Mouse (Mus musculus): Measurements from ENCODE around the gene Prdm11.

Gene Prdm11

DNA sequence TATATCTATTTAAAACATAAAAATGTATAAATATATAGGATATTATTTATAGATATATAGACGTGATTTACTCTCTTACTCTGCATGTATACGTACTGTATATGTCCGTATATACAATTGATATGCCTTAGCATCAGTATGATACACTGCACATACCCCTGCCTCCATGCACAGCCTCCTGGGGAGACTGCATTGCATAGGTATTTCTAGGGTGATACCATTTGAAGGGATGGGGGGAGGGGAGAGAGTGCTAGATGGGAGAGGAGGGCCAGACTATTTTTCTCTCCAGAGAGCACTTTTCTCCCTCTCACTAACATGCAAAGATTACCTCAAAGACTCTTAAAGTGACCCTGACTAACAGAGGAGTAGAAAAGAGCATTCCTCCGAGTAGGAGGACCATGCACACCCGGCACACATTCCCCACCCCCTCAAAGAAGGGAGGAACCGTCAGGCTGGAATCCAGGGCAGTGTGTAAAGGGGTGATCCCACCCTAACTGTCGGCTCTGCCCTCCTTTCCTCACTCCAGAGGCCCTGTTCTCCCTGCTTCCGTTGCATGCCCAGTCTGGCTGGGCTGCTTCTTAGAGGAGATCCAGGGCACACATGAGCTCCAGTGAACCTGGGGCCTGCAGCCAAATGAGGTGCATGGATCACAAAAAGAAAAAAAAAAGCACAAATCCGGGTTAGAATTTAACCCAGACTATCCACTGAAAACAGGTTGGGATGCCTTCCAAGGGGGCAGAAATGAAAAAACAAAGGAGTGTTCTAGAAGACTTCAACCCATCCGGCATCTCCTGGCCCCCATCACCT is 78.7 kb downstream of the Prdm11 start:
- no peak for DNase-seq (ENCODE audit: low spot score)

- no peak for DNase-seq (ENCODE audit: low spot score)
Measured at GRCm38 (mm10) chr2:92966257-92966656, 79.7 kb downstream of the Prdm11 start.

DNA sequence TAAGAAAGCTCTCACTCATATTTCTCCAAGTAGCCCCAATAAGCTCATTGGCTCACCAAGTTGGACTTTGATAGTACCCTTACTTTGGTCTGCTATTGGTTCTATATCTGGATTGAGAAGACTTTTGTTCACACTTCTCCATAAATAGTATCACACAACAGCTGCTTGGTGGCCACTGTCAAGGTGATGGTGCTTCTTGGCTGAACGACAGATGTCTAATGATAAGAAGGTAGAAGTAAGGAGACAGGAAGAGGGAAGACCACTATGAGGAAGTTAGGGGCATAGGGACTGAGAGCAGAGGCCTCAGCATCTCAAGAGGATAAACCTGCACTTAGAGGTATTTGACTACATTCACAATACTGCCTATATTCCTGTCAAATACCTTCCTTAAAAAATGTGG is 81.6 kb downstream of the Prdm11 start:
- no peak for DNase-seq (ENCODE audit: low spot score)

DNA sequence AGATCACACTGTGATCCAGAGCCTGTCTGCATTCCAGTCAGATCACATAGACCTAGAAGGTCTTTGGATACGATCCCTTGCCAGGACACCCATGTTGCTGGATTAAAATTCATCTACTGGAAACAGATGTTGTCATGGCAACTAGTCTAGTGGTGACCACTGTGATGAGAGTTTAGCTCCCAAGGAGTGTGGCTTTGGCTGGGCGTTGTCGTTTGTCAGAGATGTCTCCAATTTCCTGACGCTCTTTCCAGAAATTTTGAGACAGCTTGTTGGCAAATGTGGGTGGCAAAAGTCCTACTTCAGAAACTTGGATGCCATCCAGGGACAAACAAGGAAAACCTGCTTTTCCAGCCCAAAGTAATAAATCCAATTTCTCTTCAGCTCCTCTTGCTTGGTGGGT is 87.3 kb downstream of the Prdm11 start:
- DNase-seq (ENCODE audit: low spot score) = no peak

- DNase-seq (ENCODE audit: low spot score) = no peak
Measured at GRCm38 (mm10) chr2:92956943-92957342, 89.0 kb downstream of the Prdm11 start.

DNA sequence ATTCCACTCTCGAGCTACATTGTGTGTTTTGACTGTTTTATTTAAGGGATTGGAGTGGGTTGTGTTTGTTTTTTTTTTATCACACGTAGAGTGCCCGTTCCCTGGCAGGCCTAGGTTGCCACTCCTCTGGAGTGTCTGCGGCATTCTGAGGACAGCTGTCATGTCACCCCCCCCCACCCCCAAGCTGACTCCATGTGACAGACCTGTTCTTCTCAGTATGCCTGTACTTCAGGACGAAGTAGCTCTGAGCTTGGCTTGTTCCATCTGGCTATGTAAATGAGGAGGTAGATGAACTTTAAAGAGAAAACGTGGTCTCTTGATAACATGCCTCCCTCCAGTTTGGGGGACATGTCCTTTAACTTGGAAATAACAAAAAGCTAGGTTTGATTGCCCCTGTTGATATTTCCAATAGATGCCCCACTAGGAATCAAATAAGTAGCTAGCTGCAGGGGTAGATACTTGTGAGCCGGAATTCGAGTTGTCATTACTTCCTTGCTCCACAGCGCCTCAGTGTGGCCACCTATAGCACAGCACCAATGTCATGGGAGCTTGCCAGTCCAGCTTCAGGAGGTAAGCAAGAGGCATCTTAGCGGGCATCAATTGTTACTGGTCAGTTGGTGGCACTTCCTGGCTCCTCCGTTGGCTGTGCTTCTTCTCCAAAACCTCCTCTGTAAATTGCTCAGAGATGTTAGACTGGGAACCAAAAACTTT is 91.4 kb downstream of the Prdm11 start:
- no peak for DNase-seq (ENCODE audit: low spot score)

DNA sequence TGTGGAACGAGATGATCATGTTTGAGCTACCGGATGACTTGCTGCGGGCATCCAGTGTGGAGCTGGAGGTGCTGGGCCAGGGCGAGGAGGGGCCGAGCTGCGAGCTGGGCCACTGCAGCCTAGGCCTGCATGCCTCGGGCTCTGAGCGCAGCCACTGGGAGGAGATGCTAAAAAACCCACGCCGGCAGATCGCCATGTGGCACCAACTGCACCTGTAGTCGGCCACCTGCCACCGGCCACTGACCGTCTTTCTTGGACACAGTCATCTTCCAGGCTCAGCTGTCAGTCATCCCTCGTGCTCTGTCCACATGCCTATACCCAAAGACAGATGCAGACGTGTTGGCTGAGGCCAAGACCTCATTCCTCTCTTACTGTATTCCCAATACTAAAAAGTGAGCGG is 92.5 kb downstream of the Prdm11 start:
- no peak for DNase-seq (ENCODE audit: low spot score)

DNA sequence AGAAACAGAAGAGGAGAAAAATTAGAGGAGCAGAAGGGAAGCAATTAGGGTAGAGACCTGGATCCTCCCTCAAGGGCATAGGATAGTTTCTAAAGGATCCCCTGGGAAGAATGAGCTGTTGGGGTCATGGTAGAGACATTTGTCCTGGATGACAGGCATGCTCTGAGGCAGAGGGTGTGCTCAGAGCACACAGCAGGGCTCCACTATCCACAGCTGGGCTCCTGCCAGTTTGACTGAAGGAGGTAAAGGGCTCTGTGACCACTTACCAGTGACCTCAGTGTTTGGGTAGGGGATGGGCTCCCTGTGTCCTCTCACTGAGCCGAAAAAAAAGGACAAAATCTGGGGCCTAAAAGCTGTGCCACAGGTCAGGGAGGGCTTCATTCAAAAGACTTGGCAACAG is 96.4 kb downstream of the Prdm11 start:
- DNase-seq (ENCODE audit: low spot score) = no peak

GRCm38 (mm10) chr2:92948699-92949300 is 97.2 kb downstream of the Prdm11 start:
- no peak for DNase-seq (ENCODE audit: low spot score)

GRCm38 (mm10) chr2:92947981-92948698 is 97.8 kb downstream of the Prdm11 start:
- DNase-seq (ENCODE audit: low spot score) = peak; percentile 14

GRCm38 (mm10) chr2:92945824-92946598 is 100.0 kb downstream of the Prdm11 start:
- DNase-seq (ENCODE audit: low spot score) = no peak

- DNase-seq (ENCODE audit: low spot score) = no peak
Measured at GRCm38 (mm10) chr2:92945125-92945746, 100.7 kb downstream of the Prdm11 start.

DNA sequence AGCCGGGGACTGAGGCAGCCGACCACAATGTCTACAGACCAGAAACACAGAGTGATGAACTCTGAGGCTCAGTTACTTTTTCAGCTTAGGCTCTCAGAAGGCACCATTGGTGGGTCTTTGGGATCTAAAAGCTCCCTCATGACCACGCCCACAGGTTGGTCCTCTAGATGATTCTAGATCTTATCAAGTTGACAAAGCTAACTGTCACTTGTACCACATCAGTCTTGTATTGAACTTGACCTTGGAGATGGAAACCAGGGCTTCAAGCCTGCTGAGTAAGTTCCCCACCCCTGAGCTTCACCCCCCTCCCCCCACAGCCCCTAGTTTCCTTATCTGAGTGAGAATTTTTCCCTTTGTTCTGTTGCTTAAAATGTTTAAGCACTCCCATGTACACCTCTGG is 101.6 kb downstream of the Prdm11 start:
- no peak for DNase-seq (ENCODE audit: low spot score)

- DNase-seq (ENCODE audit: low spot score) = no peak
Measured at GRCm38 (mm10) chr2:92943406-92943805, 102.6 kb downstream of the Prdm11 start.

DNA sequence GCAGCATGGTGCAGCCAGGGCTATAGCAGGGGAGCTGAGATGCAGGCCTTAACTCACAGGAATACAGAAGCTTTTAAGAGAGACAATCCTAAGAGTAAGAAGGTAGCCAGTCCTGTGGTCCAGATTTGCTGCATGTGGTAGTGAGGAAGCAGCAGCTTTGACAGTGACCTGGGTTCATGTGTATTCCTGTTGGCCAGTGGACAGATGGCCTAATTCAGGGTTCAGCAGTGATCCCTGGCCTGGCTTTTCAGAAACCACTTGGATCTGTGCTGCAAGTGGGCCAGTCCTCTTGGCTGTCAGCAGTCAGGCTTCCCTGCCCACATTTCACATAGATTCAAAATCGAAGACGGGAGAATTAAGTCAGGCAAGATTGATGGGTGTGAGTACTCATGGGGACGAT is 104.5 kb downstream of the Prdm11 start:
- no peak for DNase-seq (ENCODE audit: low spot score)

DNA sequence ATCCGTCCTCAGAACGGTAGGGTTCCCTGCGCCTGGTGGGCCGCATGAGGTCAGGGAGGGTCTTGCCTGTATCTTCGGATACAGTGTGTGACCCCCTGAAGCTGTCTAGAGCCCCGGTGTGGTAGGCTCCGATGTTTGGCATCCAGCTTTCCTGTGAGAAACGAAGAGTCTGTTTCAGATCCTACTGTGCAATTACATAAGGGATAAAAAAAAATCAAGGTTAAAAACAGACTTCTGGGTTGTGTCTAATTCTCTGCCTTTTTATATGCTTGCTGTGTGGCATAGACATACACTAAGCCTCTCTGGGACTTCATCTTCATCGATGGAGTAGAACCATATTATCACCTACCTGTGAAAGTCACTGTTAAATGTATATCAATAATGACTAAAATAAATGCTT is 105.0 kb downstream of the Prdm11 start:
- DNase-seq (ENCODE audit: low spot score) = no peak

- DNase-seq (ENCODE audit: low spot score) = no peak
Measured at GRCm38 (mm10) chr2:92938827-92939226, 107.1 kb downstream of the Prdm11 start.

DNA sequence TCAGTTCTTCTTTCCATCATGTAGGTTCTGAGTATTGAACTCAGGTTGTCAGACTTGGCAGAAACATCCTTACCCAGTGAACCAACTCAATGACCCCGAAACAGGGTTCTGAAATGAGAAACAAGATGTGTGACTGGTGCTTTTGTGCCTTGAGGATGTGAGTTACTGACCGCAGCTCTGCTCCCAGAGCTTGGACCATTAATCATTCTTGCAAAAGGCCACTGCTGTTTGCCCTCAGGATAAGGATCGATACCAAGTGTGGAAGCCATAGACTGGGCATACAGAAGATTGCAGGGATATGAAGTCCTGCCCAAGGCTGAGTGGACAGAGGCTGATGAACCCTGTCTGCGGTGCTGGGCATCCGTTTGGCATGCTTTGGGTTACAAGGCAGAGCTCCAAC is 107.9 kb downstream of the Prdm11 start:
- DNase-seq (ENCODE audit: low spot score) = no peak

- DNase-seq (ENCODE audit: low spot score) = no peak
Measured at GRCm38 (mm10) chr2:92935483-92935882, 110.5 kb downstream of the Prdm11 start.

- no peak for DNase-seq (ENCODE audit: low spot score)
Measured at GRCm38 (mm10) chr2:92934312-92934982, 111.5 kb downstream of the Prdm11 start.

- DNase-seq (ENCODE audit: low spot score) = no peak
Measured at GRCm38 (mm10) chr2:92933379-92933778, 112.6 kb downstream of the Prdm11 start.
